Mouse (Mus musculus) kidney, postnatal 36 days (tissue): ENCODE measurements at regions not wholly inside any gene's neighbourhood (a gene's known extent, or its start where the extent isn't known, plus 50 kb on each side); places are given as distances from the start of the nearest gene placed in this dataset.
"Not testable (repeated sequence)": the region's sequence is repeated elsewhere in the genome, so short reads cannot be mapped to it uniquely, and the experiment has no call there.

Experiments used
- DNase-seq, 2 experiments: peaks; one replicate each; pipeline ENCODE4 v3.0.0; 2021 to 2022; ENCODE audit warnings: mixed read lengths in 2 of 2

DNA sequence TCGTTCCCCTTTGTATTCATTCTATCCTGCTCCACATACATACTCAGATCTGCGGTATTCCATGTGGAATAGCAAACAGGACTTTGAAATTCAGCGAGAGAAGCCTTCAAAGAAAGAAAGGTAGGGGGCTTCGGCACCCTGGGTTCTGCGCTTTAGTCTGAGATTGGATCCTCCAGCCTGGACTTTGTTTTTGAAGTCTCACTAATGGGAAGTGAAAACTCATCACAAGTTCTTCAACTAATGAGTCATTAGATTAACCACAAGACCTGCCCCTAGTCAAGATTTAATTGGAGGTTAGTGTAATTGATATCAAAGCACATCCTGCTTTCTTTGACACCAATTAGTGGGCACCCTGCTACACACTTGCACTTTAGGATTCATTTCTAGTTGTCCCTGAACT lies 492.5 kb upstream of the Zfp960 start:
- DNase-seq: no peak

DNA sequence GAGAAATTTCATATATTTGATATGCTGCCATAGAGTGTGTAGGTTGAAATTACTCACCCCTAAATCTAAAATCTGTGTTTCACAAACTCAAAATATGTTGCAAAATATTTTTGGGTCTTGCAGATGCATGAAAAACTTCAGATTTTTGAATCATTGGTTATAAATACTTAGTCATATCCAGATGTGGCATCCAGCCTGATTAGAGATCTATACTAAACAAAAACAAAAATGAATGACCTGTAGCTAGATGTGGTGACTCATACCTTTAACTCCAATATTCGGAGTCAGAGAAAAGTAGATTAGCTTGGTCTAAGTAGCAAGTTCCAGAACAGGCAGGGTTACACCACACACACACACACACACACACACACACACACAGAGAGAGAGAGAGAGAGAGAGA lies 475.1 kb upstream of the Zfp960 start:
- DNase-seq: no peak

DNA sequence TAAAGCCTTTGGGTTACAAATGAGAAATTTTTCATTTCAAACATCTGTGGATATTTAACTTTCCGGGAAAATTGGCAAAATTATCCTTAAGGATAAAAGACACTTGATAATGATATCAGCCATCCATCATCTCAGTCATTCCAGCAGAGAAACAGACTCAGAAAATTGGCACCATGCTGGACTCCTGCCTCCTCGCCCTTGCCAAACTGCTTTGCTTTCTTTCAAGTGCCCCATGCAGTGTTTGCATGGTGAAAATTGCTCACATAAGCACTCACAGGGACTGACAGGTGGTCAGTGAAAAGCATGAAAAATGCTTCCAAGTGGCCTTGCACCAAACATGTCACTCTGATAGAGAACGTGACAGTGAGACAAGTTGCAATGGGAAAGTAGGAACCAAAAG lies 464.2 kb upstream of the Zfp960 start:
- no peak for DNase-seq

DNA sequence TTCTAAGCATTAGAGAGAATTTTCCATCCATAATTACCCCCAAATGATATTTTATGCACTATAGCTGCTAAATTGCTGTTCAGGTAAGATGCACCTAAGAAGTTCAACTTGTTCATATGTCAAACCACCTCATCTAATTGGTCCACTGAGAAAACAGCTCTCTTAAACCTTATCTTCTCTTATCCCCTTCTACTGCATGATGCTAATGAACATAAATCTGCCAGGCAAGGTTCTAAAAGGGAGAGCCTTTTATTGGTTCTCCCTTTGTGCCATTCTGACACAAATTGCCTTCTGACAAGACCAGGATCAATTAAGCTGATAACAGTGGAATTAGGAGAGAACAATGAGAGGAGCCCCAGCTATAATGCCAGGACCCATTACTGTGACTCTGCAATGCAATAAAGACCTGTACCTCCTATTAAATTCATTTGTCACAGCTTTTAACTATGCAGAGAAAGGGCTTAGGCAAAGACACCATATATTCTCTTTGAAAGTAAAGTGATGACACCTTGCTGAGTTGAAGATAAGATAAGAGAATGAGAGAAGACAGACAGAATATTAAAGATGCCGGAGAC lies 451.4 kb upstream of the Zfp960 start:
- no peak for DNase-seq

DNA sequence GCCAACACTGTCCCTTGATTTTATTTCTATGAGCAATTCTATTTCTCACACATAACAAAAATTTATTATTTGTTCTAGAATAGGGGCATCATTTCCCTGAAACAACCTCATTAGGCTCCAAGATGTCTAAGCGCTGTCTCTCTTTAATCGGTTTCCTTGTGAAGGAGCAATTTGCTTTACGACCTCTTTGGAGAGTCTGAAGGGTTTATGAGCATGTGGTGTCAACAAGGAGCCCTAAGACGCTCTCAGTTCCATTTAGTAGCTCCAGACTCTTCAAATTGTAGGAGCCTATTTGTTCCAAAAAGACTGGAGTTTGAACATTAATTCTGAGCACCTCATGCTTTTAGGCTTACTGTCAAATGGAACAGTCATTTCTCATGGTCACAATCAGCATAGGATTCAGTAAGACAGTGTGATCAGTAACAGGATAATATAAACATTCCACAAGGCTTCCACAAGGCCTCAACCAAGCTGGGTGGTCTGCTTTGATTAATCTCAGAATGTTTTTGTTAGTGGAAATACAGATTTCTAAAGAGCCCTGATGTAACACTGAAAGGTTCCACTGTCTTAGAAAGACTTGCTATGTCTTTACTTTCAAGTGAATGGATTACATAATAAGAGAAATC lies 441.9 kb upstream of the Zfp960 start:
- no peak for DNase-seq

- DNase-seq: no peak
These were observed 434.1 kb upstream of the Zfp960 start for GRCm38 (mm10) chr17:16629854-16630253.

DNA sequence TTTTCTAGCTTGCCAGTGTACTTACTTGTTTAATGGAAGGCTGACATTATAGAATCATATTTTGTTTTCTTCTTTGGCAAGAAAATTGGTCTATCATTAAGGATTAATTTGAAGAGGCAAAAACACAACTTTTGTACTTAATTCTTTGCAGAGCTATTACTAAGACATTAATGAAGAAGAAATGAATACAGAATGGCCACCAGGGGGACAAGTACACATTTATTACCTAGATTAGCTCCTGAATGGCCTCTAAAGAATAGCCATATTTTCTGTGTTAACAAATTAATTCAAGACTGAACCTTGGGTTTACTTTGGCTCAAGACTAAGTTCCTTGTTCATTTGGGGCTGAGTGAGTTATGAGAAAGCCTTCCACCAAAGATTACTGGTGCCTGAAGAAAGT lies 430.5 kb upstream of the Zfp960 start:
- DNase-seq: no peak

GRCm38 (mm10) chr17:16637463-16637862 lies 426.4 kb upstream of the Zfp960 start:
- no peak for DNase-seq

GRCm38 (mm10) chr17:16647942-16648341 lies 416.0 kb upstream of the Zfp960 start:
- no peak for DNase-seq

- no peak for DNase-seq
These were observed 398.7 kb upstream of the Zfp960 start for GRCm38 (mm10) chr17:16665253-16665652.

- no peak for DNase-seq
These were observed 396.3 kb upstream of the Zfp960 start for GRCm38 (mm10) chr17:16667606-16668005.

DNA sequence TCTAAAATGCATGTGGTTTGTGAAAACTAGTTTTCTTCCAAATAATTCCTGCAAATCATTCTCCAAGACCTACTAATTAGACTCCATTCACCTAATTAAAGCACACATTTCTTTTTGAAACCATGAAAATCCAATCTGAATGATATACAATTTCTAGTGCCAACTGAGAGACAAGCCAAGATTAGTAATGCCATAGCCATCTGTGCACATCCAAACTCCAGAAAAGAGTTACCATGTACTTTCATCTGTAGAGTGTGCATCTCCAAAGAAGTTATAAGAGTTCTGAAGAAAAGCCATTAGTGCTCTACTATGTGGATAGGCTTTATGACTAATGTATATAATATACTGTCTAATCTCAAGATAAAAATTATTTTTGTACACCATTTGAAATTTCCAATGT lies 359.7 kb upstream of the Zfp960 start:
- no peak for DNase-seq

DNA sequence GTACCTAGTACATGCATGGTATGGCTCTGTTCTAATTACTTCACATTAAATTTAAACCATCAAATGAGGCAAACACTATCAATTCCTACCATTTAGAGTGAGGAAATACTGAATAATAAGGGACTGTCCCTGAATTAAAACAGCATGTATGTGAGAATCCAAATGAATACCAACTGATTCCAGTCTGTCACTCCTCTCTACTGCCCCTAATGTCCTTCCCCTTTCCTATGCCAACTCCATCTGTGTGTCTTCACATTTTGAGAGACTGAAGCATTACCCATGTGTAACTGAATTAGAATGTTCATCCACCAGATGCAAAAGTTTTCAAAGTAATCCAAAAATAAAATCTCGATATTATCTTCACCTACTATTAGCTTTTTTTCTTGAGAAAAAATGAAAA lies 358.0 kb upstream of the Zfp960 start:
- DNase-seq: no peak

DNA sequence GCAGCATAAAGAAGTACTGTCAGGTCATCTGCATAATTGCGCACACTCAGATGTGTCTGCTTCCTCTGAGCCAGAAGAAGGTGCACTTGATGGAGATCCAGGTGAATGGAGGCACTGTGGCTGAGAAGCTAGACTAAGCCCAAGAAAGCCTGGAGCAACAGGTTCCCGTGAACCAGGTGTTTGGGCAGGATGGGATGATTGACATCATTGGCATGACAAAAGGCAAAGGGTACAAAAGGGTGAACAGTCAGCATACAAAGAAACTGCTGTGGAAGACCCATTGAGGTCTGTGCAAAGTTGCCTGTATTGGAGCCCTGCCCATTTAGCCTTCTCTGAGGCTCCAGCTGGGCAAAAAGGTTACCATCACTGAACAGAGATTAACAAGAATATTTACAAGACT lies 337.0 kb upstream of the Zfp960 start:
- no peak for DNase-seq

DNA sequence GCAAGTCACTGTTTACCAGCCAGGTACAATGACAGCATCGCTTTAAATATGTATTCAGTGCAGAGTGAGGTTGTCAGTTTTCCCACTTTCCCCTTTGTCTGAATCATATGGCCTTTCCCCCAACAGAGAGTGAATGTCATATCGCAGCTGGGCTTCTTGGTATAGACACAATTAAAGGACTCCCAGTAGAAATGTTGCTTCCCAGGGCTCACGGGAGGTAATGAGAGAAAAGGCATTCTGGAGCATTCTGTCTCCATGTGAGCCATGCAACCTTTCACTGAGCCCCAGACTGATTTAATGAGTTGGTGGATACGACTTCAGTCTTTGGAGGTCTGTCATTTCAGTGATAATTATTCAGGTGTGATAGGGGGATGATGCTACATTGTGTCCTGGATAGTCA lies 310.8 kb upstream of the Zfp960 start:
- DNase-seq: no peak

- not testable (repeated sequence) for DNase-seq
These were observed 293.3 kb upstream of the Zfp960 start for GRCm38 (mm10) chr17:16770587-16770986.

GRCm38 (mm10) chr17:16798316-16798715 lies 265.6 kb upstream of the Zfp960 start:
- DNase-seq: no peak

GRCm38 (mm10) chr17:16804986-16805385 lies 258.9 kb upstream of the Zfp960 start:
- no peak for DNase-seq

- DNase-seq: no peak
These were observed 245.5 kb upstream of the Zfp960 start for GRCm38 (mm10) chr17:16818421-16818820.

- no peak for DNase-seq
These were observed 242.2 kb upstream of the Zfp960 start for GRCm38 (mm10) chr17:16821716-16822115.

DNA sequence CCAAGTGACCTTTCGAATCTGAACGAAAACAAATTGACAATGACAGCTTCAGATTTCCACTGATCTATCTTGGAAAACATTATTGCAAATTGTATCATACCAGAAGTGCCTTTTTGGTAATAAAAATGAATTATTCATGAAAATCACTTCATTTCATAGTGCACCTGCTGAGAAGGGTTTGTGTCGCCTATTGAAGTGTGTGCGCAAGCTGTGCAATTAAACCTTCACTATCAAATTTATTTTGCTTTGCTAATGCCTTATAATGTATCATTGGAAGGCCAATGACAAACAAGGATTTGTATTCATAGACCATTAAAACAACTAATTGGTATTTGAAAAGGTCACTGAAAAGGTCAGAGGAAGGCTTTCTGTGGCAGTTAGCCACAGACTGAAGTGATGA lies 224.8 kb upstream of the Zfp960 start:
- no peak for DNase-seq

DNA sequence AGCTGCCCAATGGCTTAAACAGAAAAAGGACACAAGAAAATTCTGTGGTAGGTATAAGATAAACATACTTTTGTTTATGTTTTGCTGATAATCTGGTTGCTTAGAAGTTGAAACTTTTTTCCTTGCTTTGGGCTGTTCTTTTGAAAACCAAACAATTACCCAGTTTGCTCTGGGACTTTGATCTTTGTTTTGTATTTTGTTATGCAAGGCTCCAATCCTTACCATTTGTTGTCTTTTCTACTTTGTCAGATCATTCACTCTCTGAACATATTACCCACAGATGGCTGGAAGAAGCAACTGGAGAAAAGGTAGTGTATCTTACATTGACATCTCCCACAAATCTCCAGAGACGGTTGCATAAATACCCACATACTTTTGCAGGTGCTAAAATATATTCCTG lies 203.1 kb upstream of the Zfp960 start:
- no peak for DNase-seq

DNA sequence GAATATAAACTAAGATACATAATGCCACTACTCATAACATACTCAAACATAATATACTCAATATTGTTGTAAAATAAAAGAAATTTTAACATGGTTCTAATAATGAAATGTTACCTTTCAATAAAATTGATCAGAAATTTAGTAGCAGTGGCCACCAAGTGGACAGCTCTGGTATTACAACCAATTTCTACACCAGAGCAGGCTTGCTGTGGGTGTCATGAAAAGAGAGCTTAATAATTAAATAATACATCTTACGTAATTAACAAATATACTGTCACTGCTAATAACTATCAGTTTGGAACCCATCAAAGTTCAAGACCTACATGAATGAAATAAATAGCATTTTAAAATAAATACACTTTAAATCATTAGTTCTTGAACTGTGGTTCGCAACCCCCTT lies 163.1 kb upstream of the Zfp960 start:
- DNase-seq: peak; percentile 28 to 70

DNA sequence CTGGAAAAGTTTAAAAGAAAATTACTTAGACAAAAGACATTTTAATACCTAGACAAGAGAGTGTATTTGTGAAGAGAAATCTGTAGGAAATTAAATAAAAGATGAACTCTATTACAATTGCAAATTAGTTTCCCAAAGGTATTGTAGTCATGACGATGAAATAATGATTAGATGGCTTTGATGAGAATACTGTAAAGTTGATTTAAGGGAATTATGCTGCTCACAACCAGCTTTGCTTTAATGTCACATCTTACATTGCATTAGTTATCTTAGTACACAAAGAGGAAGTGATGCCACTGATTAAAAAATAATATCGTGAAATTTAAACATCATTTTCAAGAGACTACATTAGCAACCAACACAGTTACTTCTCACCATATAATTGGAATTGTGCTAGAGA lies 145.7 kb upstream of the Zfp960 start:
- DNase-seq: no peak

GRCm38 (mm10) chr17:16926200-16926599 lies 137.7 kb upstream of the Zfp960 start:
- no peak for DNase-seq
